Mouse (Mus musculus): ENCODE data around the gene Brd9.
A peak's percentile ranks its signal among the peaks of the same experiment; 100 is the strongest.

GRCm38 (mm10) chr13:73991267-73991666 lies 53.7 kb downstream of the Brd9 start:
- no peak for TF ChIP-seq CTCF (IDR thresholded peaks at IDR 0.05)
- peak; percentile 43; the same call in 1 of the 2 replicates for TF ChIP-seq POLR2A (IDR thresholded peaks at IDR 0.05; ENCODE audit: insufficient read depth, low read depth, low read length)

All from heart, adult 2 months (tissue).